Mouse (Mus musculus): ENCODE data around the gene Hcn1. TPM values are rescaled to one million over a fixed set of nuclear protein-coding genes. Genes with fewer than 3 reads are reported as not detected.

Gene Hcn1
- polyA plus RNA-seq, 1 experiment from 2014 or later = 0.71 TPM

GRCm38 (mm10) chr13:117710811-117711210 is 108.7 kb downstream of the Hcn1 start:
- Histone ChIP-seq H3K4me2 (ENCODE audit: low read length) (no peak overlapping the region), H3K4me1 (ENCODE audit: control insufficient read depth, insufficient read depth, low read length) (no peaks in the 10 kb centered on the region), H3K27me3 (ENCODE audit: control insufficient read depth, insufficient read depth, low read length) (no peaks in the 10 kb centered on the region), H3K9ac (replicated peaks; ENCODE audit: low read length) (no peak overlapping the region), H3K36me3 (ENCODE audit: control insufficient read depth, insufficient read depth, low read length) (no peaks in the 10 kb centered on the region), H3K27ac (replicated peaks; ENCODE audit: low read depth, low read length) (no peak overlapping the region), H3K4me3 (replicated peaks; ENCODE audit: low read depth, low read length) (no peak overlapping the region), H3K9me3 (ENCODE audit: control insufficient read depth, low read length) (no peaks in the 10 kb centered on the region)
- no peak for DNase-seq
- no peak for ATAC-seq (ENCODE audit: low FRiP score, low TSS enrichment)

DNA sequence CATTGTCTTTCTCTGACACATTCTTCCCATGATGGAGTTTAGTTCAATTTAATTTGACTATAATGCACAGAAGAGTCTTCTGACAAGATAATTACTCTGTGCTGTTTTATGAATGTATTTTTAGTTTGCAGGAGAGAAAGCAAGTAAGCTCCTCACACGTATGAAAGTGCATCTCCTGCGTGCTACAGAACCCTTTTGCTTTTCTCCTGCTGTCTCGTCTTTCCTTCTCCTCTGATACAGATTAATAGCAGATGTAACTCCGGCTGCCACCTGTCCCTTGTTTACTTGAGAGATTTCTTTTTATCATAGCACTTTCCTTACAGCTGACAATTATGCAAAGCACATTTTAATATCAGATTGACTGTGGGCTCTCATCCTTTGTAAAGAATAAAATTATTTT is 120.0 kb downstream of the Hcn1 start:
- Histone ChIP-seq H3K4me2 (ENCODE audit: low read length) (no peak overlapping the region), H3K4me3 (replicated peaks; ENCODE audit: low read depth, low read length) (no peak overlapping the region), H3K27me3 (ENCODE audit: control insufficient read depth, insufficient read depth, low read length) (no peaks in the 10 kb centered on the region), H3K4me1 (ENCODE audit: control insufficient read depth, insufficient read depth, low read length) (no peaks in the 10 kb centered on the region), H3K36me3 (ENCODE audit: control insufficient read depth, insufficient read depth, low read length) (no peaks in the 10 kb centered on the region), H3K27ac (replicated peaks; ENCODE audit: low read depth, low read length) (no peak overlapping the region), H3K9me3 (ENCODE audit: control insufficient read depth, low read length) (no peaks in the 10 kb centered on the region), H3K9ac (replicated peaks; ENCODE audit: low read length) (no peak overlapping the region)
- DNase-seq (peak; percentile 6), ATAC-seq (ENCODE audit: low FRiP score, low TSS enrichment) (no peak)
- 58% methylated on average over 4 of the region's 4 CpGs for WGBS

- WGBS = 89% methylated on average over 3 of the region's 3 CpGs
- H3K27me3 ChIP-seq (ENCODE audit: control insufficient read depth, insufficient read depth, low read length) = no peaks in the 10 kb centered on the region
- DNase-seq = no peak
These were observed 122.0 kb downstream of the Hcn1 start for GRCm38 (mm10) chr13:117724083-117724482.

DNA sequence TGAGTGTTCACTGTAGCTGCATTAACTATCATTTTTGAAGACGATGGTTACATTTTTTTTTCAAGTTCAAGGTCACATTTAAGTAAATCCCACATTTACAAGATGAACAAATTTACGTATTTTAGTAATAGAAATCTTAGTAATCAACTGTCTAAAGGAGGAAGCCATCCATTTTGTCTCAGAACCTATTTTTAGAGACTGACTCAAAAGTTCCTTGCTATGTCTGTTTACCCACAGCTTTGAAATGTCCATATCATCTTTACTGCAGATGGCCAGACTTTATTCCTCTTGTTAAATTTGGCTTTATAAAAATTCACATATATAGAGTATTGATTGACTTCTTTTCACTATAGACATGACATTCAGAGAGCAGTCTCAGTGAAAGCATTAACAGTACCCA is 126.3 kb downstream of the Hcn1 start:
- no peaks in the 10 kb centered on the region for H3K27me3 ChIP-seq (ENCODE audit: control insufficient read depth, insufficient read depth, low read length)
- DNase-seq (no peak), ATAC-seq (ENCODE audit: low FRiP score, low TSS enrichment) (no peak)
- H3K4me1 ChIP-seq (ENCODE audit: control insufficient read depth, insufficient read depth, low read length) = no peaks in the 10 kb centered on the region
- H3K36me3 ChIP-seq (ENCODE audit: control insufficient read depth, insufficient read depth, low read length) = no peaks in the 10 kb centered on the region
- H3K9ac ChIP-seq (replicated peaks; ENCODE audit: low read length) = no peak overlapping the region
- no peak overlapping the region for H3K4me3 ChIP-seq (replicated peaks; ENCODE audit: low read depth, low read length)
- H3K4me2 ChIP-seq (ENCODE audit: low read length) = no peak overlapping the region
- WGBS = 65% methylated on average over 2 of the region's 2 CpGs
- no peak overlapping the region for H3K27ac ChIP-seq (replicated peaks; ENCODE audit: low read depth, low read length)
- no peaks in the 10 kb centered on the region for H3K9me3 ChIP-seq (ENCODE audit: control insufficient read depth, low read length)

More at GRCm38 (mm10) chr13:117724083-117724482, 122.0 kb downstream of the Hcn1 start:
- Histone ChIP-seq H3K9ac (replicated peaks; ENCODE audit: low read length) (no peak overlapping the region), H3K27ac (replicated peaks; ENCODE audit: low read depth, low read length) (no peak overlapping the region), H3K36me3 (ENCODE audit: control insufficient read depth, insufficient read depth, low read length) (no peaks in the 10 kb centered on the region), H3K9me3 (ENCODE audit: control insufficient read depth, low read length) (no peaks in the 10 kb centered on the region), H3K4me1 (ENCODE audit: control insufficient read depth, insufficient read depth, low read length) (no peaks in the 10 kb centered on the region), H3K4me3 (replicated peaks; ENCODE audit: low read depth, low read length) (no peak overlapping the region), H3K4me2 (ENCODE audit: low read length) (no peak overlapping the region)
- no peak for ATAC-seq (ENCODE audit: low FRiP score, low TSS enrichment)

GRCm38 (mm10) chr13:117732738-117733137 is 130.6 kb downstream of the Hcn1 start:
- no peaks in the 10 kb centered on the region for H3K9me3 ChIP-seq (ENCODE audit: control insufficient read depth, low read length)
- no peaks in the 10 kb centered on the region for H3K4me1 ChIP-seq (ENCODE audit: control insufficient read depth, insufficient read depth, low read length)
- DNase-seq (no peak), ATAC-seq (ENCODE audit: low FRiP score, low TSS enrichment) (no peak)
- H3K4me2 ChIP-seq (ENCODE audit: low read length) = no peak overlapping the region
- H3K4me3 ChIP-seq (replicated peaks; ENCODE audit: low read depth, low read length) = no peak overlapping the region
- no peak overlapping the region for H3K27ac ChIP-seq (replicated peaks; ENCODE audit: low read depth, low read length)
- H3K9ac ChIP-seq (replicated peaks; ENCODE audit: low read length) = no peak overlapping the region
- no peaks in the 10 kb centered on the region for H3K36me3 ChIP-seq (ENCODE audit: control insufficient read depth, insufficient read depth, low read length)
- no peaks in the 10 kb centered on the region for H3K27me3 ChIP-seq (ENCODE audit: control insufficient read depth, insufficient read depth, low read length)

DNA sequence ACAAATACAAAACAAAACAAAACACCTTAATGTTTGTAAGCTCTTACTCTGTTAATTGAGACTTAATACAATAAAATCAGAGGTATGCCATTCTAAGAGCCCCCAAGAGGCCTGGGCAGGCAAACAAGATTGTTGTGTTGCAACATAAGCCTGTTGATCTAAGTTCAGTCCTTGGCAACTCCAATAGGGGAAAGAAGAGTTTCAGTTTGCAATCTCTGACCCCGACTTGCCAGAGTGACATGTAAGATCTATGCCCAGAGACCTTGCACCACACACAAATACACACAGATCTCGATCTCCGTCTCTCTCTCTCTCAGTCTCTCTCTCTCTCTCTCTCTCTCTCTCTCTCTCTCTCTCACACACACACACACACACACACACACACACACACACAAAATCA is 142.3 kb downstream of the Hcn1 start:
- ATAC-seq (ENCODE audit: low FRiP score, low TSS enrichment) = no peak

GRCm38 (mm10) chr13:117745173-117745572 is 143.1 kb downstream of the Hcn1 start:
- 92% methylated on average over 3 of the region's 3 CpGs for WGBS
- H3K9ac ChIP-seq (replicated peaks; ENCODE audit: low read length) = no peak overlapping the region
- H3K9me3 ChIP-seq (ENCODE audit: control insufficient read depth, low read length) = no peaks in the 10 kb centered on the region
- H3K4me1 ChIP-seq (ENCODE audit: control insufficient read depth, insufficient read depth, low read length) = no peaks in the 10 kb centered on the region
- H3K4me2 ChIP-seq (ENCODE audit: low read length) = no peak overlapping the region
- H3K4me3 ChIP-seq (replicated peaks; ENCODE audit: low read depth, low read length) = no peak overlapping the region
- no peak for ATAC-seq (ENCODE audit: low FRiP score, low TSS enrichment)
- H3K36me3 ChIP-seq (ENCODE audit: control insufficient read depth, insufficient read depth, low read length) = no peaks in the 10 kb centered on the region
- no peak for DNase-seq
- no peaks in the 10 kb centered on the region for H3K27me3 ChIP-seq (ENCODE audit: control insufficient read depth, insufficient read depth, low read length)
- no peak overlapping the region for H3K27ac ChIP-seq (replicated peaks; ENCODE audit: low read depth, low read length)

More for the DNA sequence above, 142.3 kb downstream of the Hcn1 start:
- Histone ChIP-seq H3K36me3 (ENCODE audit: control insufficient read depth, insufficient read depth, low read length) (no peaks in the 10 kb centered on the region), H3K27me3 (ENCODE audit: control insufficient read depth, insufficient read depth, low read length) (no peaks in the 10 kb centered on the region), H3K9ac (replicated peaks; ENCODE audit: low read length) (no peak overlapping the region), H3K4me1 (ENCODE audit: control insufficient read depth, insufficient read depth, low read length) (no peaks in the 10 kb centered on the region), H3K27ac (replicated peaks; ENCODE audit: low read depth, low read length) (no peak overlapping the region), H3K4me3 (replicated peaks; ENCODE audit: low read depth, low read length) (no peak overlapping the region), H3K4me2 (ENCODE audit: low read length) (no peak overlapping the region), H3K9me3 (ENCODE audit: control insufficient read depth, low read length) (no peaks in the 10 kb centered on the region)
- WGBS = 86% methylated on average over 3 of the region's 3 CpGs
- DNase-seq = no peak

GRCm38 (mm10) chr13:117765487-117765886 is 163.4 kb downstream of the Hcn1 start:
- no peaks in the 10 kb centered on the region for H3K27me3 ChIP-seq (ENCODE audit: control insufficient read depth, insufficient read depth, low read length)
- 73% methylated on average over 6 of the region's 6 CpGs for WGBS
- peak; percentile 17 for DNase-seq

GRCm38 (mm10) chr13:117785376-117785775 is 183.3 kb downstream of the Hcn1 start:
- no peaks in the 10 kb centered on the region for H3K9me3 ChIP-seq (ENCODE audit: control insufficient read depth, low read length)
- H3K4me1 ChIP-seq (ENCODE audit: control insufficient read depth, insufficient read depth, low read length) = no peaks in the 10 kb centered on the region
- no peak for ATAC-seq (ENCODE audit: low FRiP score, low TSS enrichment)
- H3K36me3 ChIP-seq (ENCODE audit: control insufficient read depth, insufficient read depth, low read length) = no peaks in the 10 kb centered on the region
- no peak for DNase-seq
- no peak overlapping the region for H3K9ac ChIP-seq (replicated peaks; ENCODE audit: low read length)
- no peak overlapping the region for H3K4me2 ChIP-seq (ENCODE audit: low read length)
- no peak overlapping the region for H3K27ac ChIP-seq (replicated peaks; ENCODE audit: low read depth, low read length)
- no peaks in the 10 kb centered on the region for H3K27me3 ChIP-seq (ENCODE audit: control insufficient read depth, insufficient read depth, low read length)
- 88% methylated on average over 2 of the region's 2 CpGs for WGBS
- no peak overlapping the region for H3K4me3 ChIP-seq (replicated peaks; ENCODE audit: low read depth, low read length)

More at GRCm38 (mm10) chr13:117765487-117765886, 163.4 kb downstream of the Hcn1 start:
- ATAC-seq (ENCODE audit: low FRiP score, low TSS enrichment) = no peak
- Histone ChIP-seq H3K27ac (replicated peaks; ENCODE audit: low read depth, low read length) (no peak overlapping the region), H3K4me1 (ENCODE audit: control insufficient read depth, insufficient read depth, low read length) (no peaks in the 10 kb centered on the region), H3K4me2 (ENCODE audit: low read length) (no peak overlapping the region), H3K4me3 (replicated peaks; ENCODE audit: low read depth, low read length) (no peak overlapping the region), H3K9me3 (ENCODE audit: control insufficient read depth, low read length) (no peaks in the 10 kb centered on the region), H3K9ac (replicated peaks; ENCODE audit: low read length) (no peak overlapping the region), H3K36me3 (ENCODE audit: control insufficient read depth, insufficient read depth, low read length) (no peaks in the 10 kb centered on the region)
